Mouse (Mus musculus) embryonic facial prominence, embryonic 14.5 days (tissue): ENCODE results near the gene B4galt3. TPM values are rescaled to one million over a fixed set of nuclear protein-coding genes. Genes with fewer than 3 reads are reported as not detected.
"Not testable (repeated sequence)": the region's sequence is repeated elsewhere in the genome, so short reads cannot be mapped to it uniquely, and the experiment has no call there.

Experiments
- ATAC-seq: fragments of 200-750 bp; cut with Nextera tagmentation; 2 replicates; pipeline ENCODE4 v1.8.0; 2017; ENCODE audit warnings: low read depth, moderate number of reproducible peaks, moderate TSS enrichment
- DNase-seq: peaks from one replicate; pipeline ENCODE4 v3.0.0-alpha.2; 2015; ENCODE audit warnings: low spot score
- H3K27ac ChIP-seq: fragments of 300-500 bp; sonication (generic); replicated peaks from 2 replicates; pipeline ENCODE4 v1.5.1; 2014; ENCODE audit warnings: low read depth, mild to moderate bottlenecking, low read length, moderate library complexity
- H3K27me3 ChIP-seq: fragments of 300-500 bp; sonication (generic); replicated peaks from 2 replicates; pipeline ENCODE4 v1.6.1; 2014; ENCODE audit warnings: low read length; ENCODE audit not compliant: control insufficient read depth, insufficient read depth
- H3K36me3 ChIP-seq: fragments of 300-500 bp; sonication (generic); 2 replicates; pipeline ENCODE4 v1.6.1; 2014; ENCODE audit warnings: low read length, mixed read lengths; ENCODE audit not compliant: control insufficient read depth, insufficient read depth
- H3K4me1 ChIP-seq: fragments of 300-500 bp; sonication (generic); 2 replicates; pipeline ENCODE4 v1.6.1; 2014; ENCODE audit warnings: antibody characterized with exemption, low read length; ENCODE audit not compliant: control insufficient read depth, insufficient read depth
- H3K4me2 ChIP-seq: fragments of 300-500 bp; sonication (generic); 2 replicates; pipeline ENCODE4 v1.6.1; 2014; ENCODE audit warnings: low read depth, mild to moderate bottlenecking, low read length, moderate library complexity, mixed read lengths
- H3K4me3 ChIP-seq: fragments of 300-500 bp; sonication (generic); 2 replicates; pipeline ENCODE4 v1.5.1; 2014; ENCODE audit warnings: low read depth, mild to moderate bottlenecking, low read length
- H3K9ac ChIP-seq: fragments of 300-500 bp; sonication (generic); 2 replicates; pipeline ENCODE4 v1.6.1; 2014; ENCODE audit warnings: low read depth, mild to moderate bottlenecking, low read length, moderate library complexity, mixed read lengths
- H3K9me3 ChIP-seq: fragments of 300-500 bp; sonication (generic); 2 replicates; pipeline ENCODE4 v1.6.1; 2016; ENCODE audit warnings: low read length; ENCODE audit not compliant: control insufficient read depth
- WGBS: fragments of 180-500 bp; shearing (Covaris S2); extraction: QIAGEN DNeasy Blood & Tissue Kit; methylation state at CpG from one replicate; pipeline ENCODE4 v1.1.7; 2014; 5-methylcytosine and 5-hydroxymethylcytosine counted together
- polyA plus RNA-seq: library from polyadenylated mRNA; unstranded; fragments of >200 nt; fragmentation: Nextera tagmentation; extraction: Ambion mirVana; gene quantifications from 2 replicates; pipeline ENCODE4 v1.2.1, GENCODE M21; 2014

Gene B4galt3
- polyA plus RNA-seq, 1 experiment from 2014 or later, result 60.2 TPM

GRCm38 (mm10) chr1:171293351-171293750 is 23.2 kb downstream of the B4galt3 start:
- 68% methylated on average over 3 of the region's 3 CpGs for WGBS
- ATAC-seq, result no peak
- Histone ChIP-seq H3K9me3 (no peaks in the 10 kb centered on the region), H3K4me3 (peak overlapping the region; percentile 72), H3K4me1 (peaks cover 9% of the 10 kb centered on the region; the same call in 1 of the 2 replicates), H3K4me2 (peak overlapping the region; percentile 73), H3K27ac (no peak overlapping the region), H3K36me3 (peaks cover 18% of the 10 kb centered on the region), H3K27me3 (peaks cover 12% of the 10 kb centered on the region), H3K9ac (peak overlapping the region; percentile 85; the same call in 1 of the 2 replicates)
- no peak for DNase-seq

GRCm38 (mm10) chr1:171293906-171294297 is 23.8 kb downstream of the B4galt3 start:
- H3K4me1 ChIP-seq, result peaks cover 8% of the 10 kb centered on the region; the same call in 1 of the 2 replicates
- H3K9me3 ChIP-seq, result no peaks in the 10 kb centered on the region
- H3K4me2 ChIP-seq, result peak overlapping the region; percentile 73
- H3K36me3 ChIP-seq, result peaks cover 12% of the 10 kb centered on the region
- H3K27me3 ChIP-seq, result peaks cover 15% of the 10 kb centered on the region
- ATAC-seq (no peak), DNase-seq (no peak)
- peak overlapping the region; percentile 72 for H3K4me3 ChIP-seq
- H3K27ac ChIP-seq, result peak overlapping the region; percentile 95
- WGBS, result 36% methylated on average over 5 of the region's 5 CpGs
- H3K9ac ChIP-seq, result peak overlapping the region; percentile 85

GRCm38 (mm10) chr1:171294298-171295062 is 24.4 kb downstream of the B4galt3 start, which contains the start of gene Ufc1:
Gene Ufc1, minus strand, starts transcription at chr1:171295024.
- H3K9ac ChIP-seq, result peak within 1 kb of the TSS; percentile 85
- DNase-seq (peak; percentile 95), ATAC-seq (peak; percentile 83)
- H3K27me3 ChIP-seq, result peaks cover 16% of the 10 kb centered on the region
- peak within 1 kb of the TSS; percentile 73 for H3K4me2 ChIP-seq
- H3K36me3 ChIP-seq, result peaks cover 7% of the 10 kb centered on the region; the same call in 1 of the 2 replicates
- peak within 1 kb of the TSS; percentile 95 for H3K27ac ChIP-seq
- peak within 1 kb of the TSS; percentile 72 for H3K4me3 ChIP-seq
- peaks cover 8% of the 10 kb centered on the region; the same call in 1 of the 2 replicates for H3K4me1 ChIP-seq
- 0% methylated on average over 42 of the region's 42 CpGs for WGBS
- H3K9me3 ChIP-seq, result no peaks in the 10 kb centered on the region

GRCm38 (mm10) chr1:171295063-171295402 is 24.9 kb downstream of the B4galt3 start:
- peak overlapping the region; percentile 95 for H3K27ac ChIP-seq
- peaks cover 16% of the 10 kb centered on the region for H3K27me3 ChIP-seq
- 17% methylated on average over 3 of the region's 3 CpGs for WGBS
- peak overlapping the region; percentile 85 for H3K9ac ChIP-seq
- DNase-seq (no peak), ATAC-seq (no peak)
- peaks cover 8% of the 10 kb centered on the region; the same call in 1 of the 2 replicates for H3K4me1 ChIP-seq
- no peaks in the 10 kb centered on the region for H3K9me3 ChIP-seq
- peak overlapping the region; percentile 53 for H3K4me2 ChIP-seq
- peaks cover under 1% of the 10 kb centered on the region; the same call in 1 of the 2 replicates for H3K36me3 ChIP-seq
- H3K4me3 ChIP-seq, result peak overlapping the region; percentile 72

- DNase-seq (no peak), ATAC-seq (no peak)
- no peak overlapping the region for H3K9ac ChIP-seq
- H3K27me3 ChIP-seq, result peaks cover 16% of the 10 kb centered on the region
- H3K27ac ChIP-seq, result no peak overlapping the region
- no peaks in the 10 kb centered on the region for H3K36me3 ChIP-seq
- no peak overlapping the region for H3K4me3 ChIP-seq
- no peak overlapping the region for H3K4me2 ChIP-seq
- H3K9me3 ChIP-seq, result no peaks in the 10 kb centered on the region
- peaks cover 6% of the 10 kb centered on the region; the same call in 1 of the 2 replicates for H3K4me1 ChIP-seq
- 64% methylated on average over 3 of the region's 3 CpGs for WGBS
These were observed 28.1 kb downstream of the B4galt3 start for GRCm38 (mm10) chr1:171298226-171298625.

- not testable (repeated sequence) for H3K9me3 ChIP-seq, H3K27ac ChIP-seq, H3K4me1 ChIP-seq, H3K4me2 ChIP-seq, H3K4me3 ChIP-seq, H3K36me3 ChIP-seq, DNase-seq, ATAC-seq, H3K9ac ChIP-seq, H3K27me3 ChIP-seq
- WGBS, result 72% methylated on average over 5 of the region's 5 CpGs
These were observed 36.0 kb downstream of the B4galt3 start for GRCm38 (mm10) chr1:171306157-171306556.

- H3K4me3 ChIP-seq, result no peak overlapping the region
- ATAC-seq (no peak), DNase-seq (no peak)
- H3K9me3 ChIP-seq, result no peaks in the 10 kb centered on the region
- H3K9ac ChIP-seq, result no peak overlapping the region
- H3K4me2 ChIP-seq, result no peak overlapping the region
- no peaks in the 10 kb centered on the region for H3K4me1 ChIP-seq
- no peak overlapping the region for H3K27ac ChIP-seq
- no peaks in the 10 kb centered on the region for H3K27me3 ChIP-seq
- 69% methylated on average over 2 of the region's 2 CpGs for WGBS
- H3K36me3 ChIP-seq, result no peaks in the 10 kb centered on the region
These were observed 39.2 kb downstream of the B4galt3 start for GRCm38 (mm10) chr1:171309321-171309720.

GRCm38 (mm10) chr1:171319748-171320147 is 49.6 kb downstream of the B4galt3 start:
- no peak for DNase-seq
- 22% methylated on average over 7 of the region's 7 CpGs for WGBS
- no peak for ATAC-seq
- Histone ChIP-seq H3K36me3 (no peaks in the 10 kb centered on the region), H3K9me3 (no peaks in the 10 kb centered on the region), H3K9ac (no peak overlapping the region), H3K4me1 (no peaks in the 10 kb centered on the region), H3K27me3 (no peaks in the 10 kb centered on the region), H3K4me3 (no peak overlapping the region), H3K4me2 (no peak overlapping the region), H3K27ac (no peak overlapping the region)
